Mouse (Mus musculus) kidney, postnatal 0 days (tissue): ENCODE measurements at regions not wholly inside any gene's neighbourhood (a gene's known extent, or its start where the extent isn't known, plus 50 kb on each side); places are given as distances from the start of the nearest gene placed in this dataset.

ENCODE experiments used
- ATAC-seq: fragments of 200-750 bp; cut with Nextera tagmentation; replicated peaks from 2 replicates; pipeline ENCODE4 v1.8.0; 2017; ENCODE audit warnings: low read depth, moderate number of reproducible peaks, moderate TSS enrichment, moderate library complexity; ENCODE audit not compliant: low FRiP score
- DNase-seq: peaks from one replicate; pipeline ENCODE4 v3.0.0-alpha.2; 2016; ENCODE audit warnings: low spot score
- H3K27ac ChIP-seq: fragments of 300-500 bp; sonication (generic); 2 replicates; pipeline ENCODE4 v1.5.1; 2014; ENCODE audit warnings: mild to moderate bottlenecking
- H3K27me3 ChIP-seq: fragments of 300-500 bp; sonication (generic); 2 replicates; pipeline ENCODE4 v1.6.1; 2014; ENCODE audit warnings: low read length, mixed read lengths; ENCODE audit not compliant: insufficient read depth
- H3K36me3 ChIP-seq: fragments of 300-500 bp; sonication (generic); 2 replicates; pipeline ENCODE4 v1.6.1; 2014; ENCODE audit warnings: low read length, mixed read lengths; ENCODE audit not compliant: insufficient read depth
- H3K4me1 ChIP-seq: fragments of 300-500 bp; sonication (generic); replicated peaks from 2 replicates; pipeline ENCODE4 v1.6.1; 2014; ENCODE audit warnings: antibody characterized with exemption, low read length, mixed read lengths; ENCODE audit not compliant: insufficient read depth
- H3K4me2 ChIP-seq: fragments of 300-500 bp; sonication (generic); 2 replicates; pipeline ENCODE4 v1.6.1; 2014; ENCODE audit warnings: mild to moderate bottlenecking, low read length, moderate library complexity, mixed read lengths
- H3K4me3 ChIP-seq: fragments of 300-500 bp; sonication (generic); replicated peaks from 2 replicates; pipeline ENCODE4 v1.5.1; 2014; ENCODE audit warnings: low read depth, low read length
- H3K9ac ChIP-seq: fragments of 300-500 bp; sonication (generic); 2 replicates; pipeline ENCODE4 v1.6.1; 2014; ENCODE audit warnings: low read depth, low read length
- H3K9me3 ChIP-seq: fragments of 300-500 bp; sonication (generic); replicated peaks from 2 replicates; pipeline ENCODE4 v1.6.1; 2016; ENCODE audit warnings: low read length, inconsistent platforms, mixed read lengths
- CTCF ChIP-seq: IDR thresholded peaks from 2 replicates; pipeline ENCODE4 v1.5.1; 2016; ENCODE audit warnings: antibody characterized with exemption, low read depth, mild to moderate bottlenecking, moderate library complexity
- WGBS: fragments of 180-500 bp; shearing (Covaris S2); extraction: QIAGEN DNeasy Blood & Tissue Kit; methylation state at CpG from one replicate; pipeline ENCODE4 v1.1.7; 2014; 5-methylcytosine and 5-hydroxymethylcytosine counted together

DNA sequence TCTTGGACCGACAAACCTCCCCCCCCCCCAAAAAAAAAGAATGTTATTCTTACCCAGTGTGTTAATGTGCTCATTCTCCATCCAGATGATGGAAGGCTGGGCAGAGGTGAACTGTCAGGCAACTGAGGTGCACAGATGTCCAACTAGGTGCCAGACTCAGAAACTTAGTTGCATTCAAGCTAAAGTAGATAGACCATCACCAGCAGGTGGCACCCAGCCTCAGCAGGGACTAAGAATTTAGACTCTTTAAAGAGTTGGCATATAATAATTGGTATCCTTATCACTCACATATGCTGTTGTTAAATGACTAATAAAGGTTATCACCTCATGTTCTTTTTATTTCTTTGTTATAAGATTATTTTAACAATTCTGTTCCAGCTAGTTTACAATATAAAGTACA is 86.5 kb upstream of the Slc1a3 start:
- Histone ChIP-seq H3K4me2 (no peak overlapping the region), H3K27me3 (no peaks in the 10 kb centered on the region), H3K4me1 (no peaks in the 10 kb centered on the region), H3K9ac (no peak overlapping the region), H3K4me3 (no peak overlapping the region), H3K9me3 (no peaks in the 10 kb centered on the region), H3K27ac (no peak overlapping the region), H3K36me3 (no peaks in the 10 kb centered on the region)
- WGBS = 82% methylated on average over 1 of the region's 1 CpGs
- ATAC-seq (no peak), DNase-seq (no peak)
- TF ChIP-seq CTCF = peak; percentile 58; the same call in 1 of the 2 replicates

DNA sequence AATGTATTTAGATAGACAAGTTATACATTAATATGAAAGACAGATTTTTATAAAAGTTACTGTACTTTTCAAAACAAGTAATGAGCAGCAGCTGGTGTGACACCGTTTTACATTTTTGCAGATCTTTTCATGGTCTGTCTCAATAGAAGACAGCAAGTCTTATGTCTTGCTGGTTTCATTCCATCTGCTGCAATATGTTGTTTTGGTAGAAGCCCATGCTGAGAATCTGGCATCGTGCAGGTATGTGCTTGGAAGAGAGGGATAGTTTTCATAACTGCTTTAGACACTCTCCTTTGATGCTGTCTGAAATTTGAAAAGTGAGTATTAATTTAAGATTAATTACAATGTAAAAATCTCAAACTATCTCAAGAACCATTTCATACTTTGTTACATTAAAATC is 81.5 kb upstream of the Slc1a3 start:
- ATAC-seq (no peak), DNase-seq (no peak)
- Histone ChIP-seq H3K4me3 (no peak overlapping the region), H3K9ac (no peak overlapping the region), H3K4me1 (no peaks in the 10 kb centered on the region), H3K36me3 (no peaks in the 10 kb centered on the region), H3K4me2 (no peak overlapping the region), H3K27me3 (no peaks in the 10 kb centered on the region), H3K9me3 (no peaks in the 10 kb centered on the region), H3K27ac (no peak overlapping the region)
- TF ChIP-seq CTCF = no peak
- WGBS = 80% methylated on average over 2 of the region's 2 CpGs

DNA sequence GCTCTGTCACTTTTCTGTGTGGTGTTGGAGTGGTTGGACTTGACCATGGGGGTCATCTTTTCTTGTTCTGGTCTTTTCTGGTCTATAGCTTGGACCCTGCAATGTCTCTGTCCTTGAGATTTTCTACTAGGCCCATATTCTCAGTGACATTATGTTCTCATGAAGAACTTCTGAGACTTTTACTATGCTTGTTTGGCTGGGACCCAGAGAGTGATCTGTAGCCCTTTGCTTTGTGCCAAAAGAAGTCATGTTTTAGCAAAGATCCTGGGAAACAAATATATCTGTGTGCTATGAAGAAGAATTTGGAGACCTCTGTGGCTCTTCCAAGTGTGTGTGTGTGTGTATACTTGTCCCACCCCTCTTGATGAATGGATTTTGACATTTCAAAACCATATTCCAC is 79.4 kb upstream of the Slc1a3 start:
- H3K4me2 ChIP-seq = no peak overlapping the region
- ATAC-seq = no peak
- H3K9ac ChIP-seq = no peak overlapping the region
- H3K4me3 ChIP-seq = no peak overlapping the region
- H3K36me3 ChIP-seq = no peaks in the 10 kb centered on the region
- no peaks in the 10 kb centered on the region for H3K27me3 ChIP-seq
- H3K9me3 ChIP-seq = no peaks in the 10 kb centered on the region
- H3K4me1 ChIP-seq = no peaks in the 10 kb centered on the region
- peak; percentile 53 for DNase-seq
- H3K27ac ChIP-seq = no peak overlapping the region
- no peak for TF ChIP-seq CTCF

DNA sequence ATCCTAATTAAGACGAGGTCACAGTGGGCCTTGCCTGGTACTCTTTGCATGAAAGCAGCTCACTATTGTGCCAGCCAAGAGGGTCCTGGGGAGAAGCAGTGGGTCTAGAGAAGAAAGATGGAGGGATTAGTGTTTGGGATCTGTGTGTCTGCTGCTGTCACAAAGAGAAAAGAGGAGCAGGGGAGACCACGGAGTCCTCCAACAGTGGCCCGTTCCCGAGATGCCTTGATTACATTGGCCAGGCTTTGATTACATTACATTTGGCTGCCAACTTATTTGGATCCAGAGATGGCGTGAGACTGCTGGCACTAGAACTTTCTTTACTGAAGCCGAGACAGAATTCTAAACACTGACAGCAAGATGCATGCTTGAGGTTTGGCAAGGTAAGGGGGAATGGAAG is 78.4 kb upstream of the Slc1a3 start:
- WGBS = 85% methylated on average over 6 of the region's 6 CpGs
- H3K27me3 ChIP-seq = no peaks in the 10 kb centered on the region
- no peak overlapping the region for H3K4me2 ChIP-seq

DNA sequence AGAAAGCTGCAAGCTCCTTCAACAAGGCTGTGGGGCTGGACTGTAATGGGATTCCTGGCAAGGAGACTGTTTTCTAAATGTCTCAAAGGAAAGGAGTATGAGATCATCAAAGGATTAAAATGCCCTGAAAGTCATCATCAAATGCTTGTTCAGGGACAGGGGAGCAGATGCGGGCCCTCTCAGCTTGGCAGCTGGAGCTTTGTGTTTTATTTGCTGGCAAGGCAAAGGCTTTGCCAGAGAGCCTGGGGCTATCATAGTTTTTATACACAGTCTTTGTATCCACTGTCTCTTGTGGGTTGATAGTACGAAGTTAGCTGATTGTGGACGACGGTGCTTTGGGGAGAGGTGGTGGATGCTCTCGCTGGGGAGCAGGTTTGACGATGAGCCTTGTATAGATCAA is 75.0 kb upstream of the Slc1a3 start:
- Histone ChIP-seq H3K4me2 (no peak overlapping the region), H3K4me1 (no peaks in the 10 kb centered on the region), H3K9me3 (no peaks in the 10 kb centered on the region), H3K4me3 (no peak overlapping the region), H3K27ac (no peak overlapping the region), H3K9ac (no peak overlapping the region), H3K36me3 (no peaks in the 10 kb centered on the region), H3K27me3 (no peaks in the 10 kb centered on the region)
- DNase-seq (no peak), ATAC-seq (no peak)
- no peak for TF ChIP-seq CTCF
- WGBS = 80% methylated on average over 6 of the region's 6 CpGs

More for the DNA sequence above, 78.4 kb upstream of the Slc1a3 start:
- no peak overlapping the region for H3K27ac ChIP-seq
- TF ChIP-seq CTCF = no peak
- no peak overlapping the region for H3K4me3 ChIP-seq
- no peaks in the 10 kb centered on the region for H3K9me3 ChIP-seq
- H3K9ac ChIP-seq = no peak overlapping the region
- DNase-seq (no peak), ATAC-seq (no peak)
- no peaks in the 10 kb centered on the region for H3K4me1 ChIP-seq
- no peaks in the 10 kb centered on the region for H3K36me3 ChIP-seq

DNA sequence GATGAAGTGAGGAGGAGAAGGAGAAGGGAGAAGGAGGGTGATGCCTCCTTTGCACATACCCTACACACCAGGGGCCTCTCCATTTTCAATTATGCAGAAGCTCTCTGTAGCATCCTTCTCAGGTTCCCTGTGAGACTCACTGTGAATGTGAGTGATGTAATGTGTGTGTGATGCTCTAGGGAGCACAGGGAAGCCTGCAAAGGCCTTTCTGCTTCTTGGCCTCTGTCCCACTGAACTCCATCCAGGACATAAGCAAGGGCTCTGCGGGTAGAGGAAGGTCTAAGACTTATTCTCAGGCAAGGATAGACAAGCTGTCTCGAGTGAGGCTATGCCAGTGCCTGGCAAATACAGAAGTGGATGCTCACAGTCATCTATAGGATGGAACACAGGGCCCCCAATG is 73.0 kb upstream of the Slc1a3 start:
- no peak overlapping the region for H3K27ac ChIP-seq
- no peaks in the 10 kb centered on the region for H3K36me3 ChIP-seq
- WGBS = 72% methylated on average over 2 of the region's 2 CpGs
- DNase-seq (no peak), ATAC-seq (no peak; the same call in 1 of the 2 replicates)
- no peaks in the 10 kb centered on the region for H3K9me3 ChIP-seq
- no peaks in the 10 kb centered on the region for H3K27me3 ChIP-seq
- H3K4me3 ChIP-seq = no peak overlapping the region
- H3K4me1 ChIP-seq = no peaks in the 10 kb centered on the region
- no peak overlapping the region for H3K4me2 ChIP-seq
- H3K9ac ChIP-seq = no peak overlapping the region
- no peak for TF ChIP-seq CTCF

DNA sequence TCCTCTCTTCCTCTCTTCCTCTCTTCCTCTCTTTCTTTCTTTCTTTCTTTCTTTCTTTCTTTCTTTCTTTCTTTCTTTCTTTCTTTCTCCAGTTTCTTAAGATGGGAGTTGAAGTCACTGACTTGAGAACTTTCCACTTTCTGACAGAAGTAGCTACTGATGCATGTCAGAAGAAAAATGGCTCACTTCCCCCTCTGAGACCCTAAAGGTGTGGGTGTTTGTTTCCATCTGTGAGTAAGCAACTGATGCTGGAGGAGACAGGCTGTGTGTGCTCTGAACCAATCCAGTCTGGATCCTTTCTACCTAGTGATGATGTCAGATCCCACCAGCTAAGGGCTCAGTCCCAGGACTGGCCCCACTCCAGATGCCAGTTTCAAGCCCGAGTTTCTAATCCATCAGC is 72.5 kb upstream of the Slc1a3 start:
- Histone ChIP-seq H3K9me3 (no peaks in the 10 kb centered on the region), H3K4me2 (no peak overlapping the region), H3K4me3 (no peak overlapping the region), H3K9ac (no peak overlapping the region), H3K4me1 (no peaks in the 10 kb centered on the region), H3K27me3 (no peaks in the 10 kb centered on the region), H3K36me3 (no peaks in the 10 kb centered on the region), H3K27ac (no peak overlapping the region)
- ATAC-seq (no peak), DNase-seq (no peak)
- 27% methylated on average over 1 of the region's 1 CpGs for WGBS
- TF ChIP-seq CTCF = no peak
